Mouse (Mus musculus) lung, adult 2 months (tissue): ENCODE results near the gene Scg5. TPM values are rescaled to one million over a fixed set of nuclear protein-coding genes. Genes with fewer than 3 reads are reported as not detected.
A peak's percentile ranks its signal among the peaks of the same experiment; 100 is the strongest.

Experiments
- DNase-seq: peaks from one replicate; pipeline ENCODE4 v3.0.0; 2022
- H3K4me1 ChIP-seq: fragments of 200-500 bp; 2 replicates; pipeline ENCODE4 v1.6.1; 2011; ENCODE audit warnings: low read length; ENCODE audit not compliant: control insufficient read depth, insufficient read depth
- H3K4me3 ChIP-seq: fragments of 200-500 bp; replicated peaks from 2 replicates; pipeline ENCODE3; 2011; ENCODE audit warnings: low read depth, mild to moderate bottlenecking, control low read depth, low read length; ENCODE audit errors: extremely low read depth
- CTCF ChIP-seq: fragments of 200-500 bp; IDR thresholded peaks from 2 replicates; pipeline ENCODE4 v1.5.1; 2011; ENCODE audit warnings: mild to moderate bottlenecking, low read length, control low read depth; ENCODE audit not compliant: insufficient read depth
- POLR2A ChIP-seq: fragments of 200-500 bp; IDR thresholded peaks from 2 replicates; pipeline ENCODE4 v1.6.1; 2011; ENCODE audit warnings: low read depth, mild to moderate bottlenecking, control low read depth, low read length, borderline replicate concordance; ENCODE audit errors: extremely low read depth
- WGBS: fragments of 180-500 bp; shearing (Covaris S2); methylation state at CpG from one replicate; pipeline ENCODE4 v1.1.7; 2018; 5-methylcytosine and 5-hydroxymethylcytosine counted together
- polyA plus RNA-seq: library from polyadenylated mRNA; depleted of rRNA; stranded (reverse); fragments of >200 nt; gene quantifications from 2 replicates; pipeline ENCODE4 v1.2.3, GENCODE M21; 2012; rRNA removed

Gene Scg5
- 0.49 and 0.57 TPM in 2 replicates for polyA plus RNA-seq

DNA sequence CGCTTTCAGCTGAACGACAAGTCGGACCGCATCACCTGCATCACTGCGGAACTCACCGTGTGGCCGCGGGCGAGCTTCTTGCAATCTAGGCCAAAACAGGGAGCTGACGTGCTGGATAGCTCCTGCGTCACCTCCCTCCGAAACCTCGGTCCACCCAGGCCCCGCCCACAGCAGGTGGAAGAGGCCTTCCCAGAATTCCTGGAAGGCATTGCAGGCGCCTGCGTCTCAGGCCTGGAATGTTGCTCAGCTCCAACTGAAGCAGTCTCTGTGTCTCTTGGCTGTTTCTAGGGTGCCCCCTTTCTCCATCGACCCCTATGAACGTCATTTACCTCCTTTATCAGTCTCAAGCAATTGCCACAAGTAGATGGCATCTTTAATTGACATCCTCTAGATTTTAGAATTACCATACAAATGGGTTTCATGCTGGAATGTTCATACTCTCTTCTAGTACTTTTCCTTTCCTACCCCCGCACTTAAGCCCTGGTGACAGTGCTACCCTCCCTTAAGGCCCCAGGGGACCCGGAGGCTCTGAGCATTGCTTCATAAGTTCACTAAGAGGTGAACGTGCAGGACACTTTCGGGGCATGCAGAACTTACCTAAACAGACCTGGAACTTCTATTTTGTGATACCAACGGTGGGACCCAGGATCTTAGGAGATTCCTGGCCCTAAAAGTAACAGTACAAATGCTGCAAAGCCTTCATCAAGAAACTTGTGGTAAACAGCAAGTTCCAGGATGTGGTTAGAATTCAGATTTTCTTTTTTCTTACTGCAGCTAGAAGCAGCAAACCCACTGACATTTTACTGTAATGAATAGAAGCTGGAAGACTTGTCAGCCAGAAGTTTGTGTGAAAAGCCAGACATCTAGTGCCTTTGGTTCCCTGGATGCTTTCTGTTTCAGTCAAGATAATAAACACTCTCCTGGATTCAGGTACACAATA is at the start of gene Scg5:
Gene Scg5, minus strand, starts transcription at position 179 of the 940 bp plus-strand sequence.
- peak within 1 kb of the TSS; percentile 49 for H3K4me3 ChIP-seq
- 21% methylated on average over 23 of the region's 23 CpGs for WGBS
- peak; percentile 37 for DNase-seq
- peaks cover 4% of the 10 kb centered on the region for H3K4me1 ChIP-seq
- TF ChIP-seq POLR2A = no peak
- no peak for TF ChIP-seq CTCF

DNA sequence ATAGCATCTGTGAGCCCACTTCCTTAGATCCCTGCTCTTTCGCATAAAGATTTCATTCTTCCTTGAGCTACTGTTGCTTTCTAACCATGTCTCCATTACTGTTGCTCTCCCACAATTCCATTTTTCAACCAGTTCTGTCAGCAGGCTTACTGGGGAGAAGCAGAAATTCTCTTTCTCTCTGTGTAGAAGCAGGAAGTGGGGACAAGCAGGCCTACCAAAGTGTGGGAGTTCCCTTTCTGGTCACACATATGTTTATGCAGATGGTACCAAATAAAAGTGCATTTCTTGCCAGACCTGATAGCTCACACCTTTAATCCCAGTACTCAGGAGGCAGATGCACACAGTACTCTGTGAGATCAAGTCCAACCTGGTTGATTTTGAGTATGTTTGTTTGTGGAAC is 41.2 kb upstream of the Scg5 start:
- DNase-seq = no peak
- no peak overlapping the region for H3K4me3 ChIP-seq
- no peaks in the 10 kb centered on the region for H3K4me1 ChIP-seq
- TF ChIP-seq POLR2A (no peak), CTCF (no peak)
- WGBS = 91% methylated on average over 1 of the region's 1 CpGs

GRCm38 (mm10) chr2:113868404-113868803 is 39.5 kb upstream of the Scg5 start:
- Histone ChIP-seq H3K4me1 (no peaks in the 10 kb centered on the region), H3K4me3 (no peak overlapping the region)
- TF ChIP-seq POLR2A = no peak
- TF ChIP-seq CTCF = no peak
- no peak for DNase-seq
- 78% methylated on average over 4 of the region's 4 CpGs for WGBS

DNA sequence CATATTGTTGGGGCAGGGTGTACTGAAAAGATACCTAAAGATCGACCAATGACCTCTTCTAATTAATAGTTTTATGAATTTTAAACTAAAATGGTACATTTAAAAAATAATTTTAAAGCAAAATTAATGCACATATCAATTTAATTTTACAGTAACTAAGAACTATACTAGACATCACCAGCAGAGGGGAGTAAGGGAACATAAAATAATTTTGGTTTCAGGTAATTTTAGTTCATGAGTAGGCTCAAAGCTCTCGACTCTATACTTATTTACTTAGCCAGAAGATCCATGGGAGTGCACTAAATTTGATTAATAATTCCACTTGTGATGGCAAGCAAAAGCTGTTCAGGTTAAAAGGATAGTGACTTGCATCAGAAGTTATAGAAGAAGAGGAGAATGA is 37.2 kb upstream of the Scg5 start:
- DNase-seq = no peak
- WGBS = 12% methylated on average over 2 of the region's 2 CpGs
- H3K4me1 ChIP-seq = no peaks in the 10 kb centered on the region
- no peak overlapping the region for H3K4me3 ChIP-seq
- no peak for TF ChIP-seq POLR2A
- TF ChIP-seq CTCF = no peak

- peak overlapping the region; percentile 64 for H3K4me3 ChIP-seq
- no peak for DNase-seq
- H3K4me1 ChIP-seq = peaks cover 2% of the 10 kb centered on the region; the same call in 1 of the 2 replicates
- 0% methylated on average over 3 of the region's 3 CpGs for WGBS
- TF ChIP-seq POLR2A = no peak
- no peak for TF ChIP-seq CTCF
These were observed 20.2 kb upstream of the Scg5 start for GRCm38 (mm10) chr2:113849141-113849540.

GRCm38 (mm10) chr2:113848245-113849121 is 19.6 kb upstream of the Scg5 start, which contains the start of gene Arhgap11a:
Gene Arhgap11a (minus strand): TSS chr2:113848661.
- Histone ChIP-seq H3K4me1 (peaks cover 2% of the 10 kb centered on the region; the same call in 1 of the 2 replicates), H3K4me3 (peak within 1 kb of the TSS; percentile 64)
- peak; percentile 91 for DNase-seq
- WGBS = under 1% methylated on average over 48 of the region's 48 CpGs
- TF ChIP-seq CTCF (no peak), POLR2A (no peak)

DNA sequence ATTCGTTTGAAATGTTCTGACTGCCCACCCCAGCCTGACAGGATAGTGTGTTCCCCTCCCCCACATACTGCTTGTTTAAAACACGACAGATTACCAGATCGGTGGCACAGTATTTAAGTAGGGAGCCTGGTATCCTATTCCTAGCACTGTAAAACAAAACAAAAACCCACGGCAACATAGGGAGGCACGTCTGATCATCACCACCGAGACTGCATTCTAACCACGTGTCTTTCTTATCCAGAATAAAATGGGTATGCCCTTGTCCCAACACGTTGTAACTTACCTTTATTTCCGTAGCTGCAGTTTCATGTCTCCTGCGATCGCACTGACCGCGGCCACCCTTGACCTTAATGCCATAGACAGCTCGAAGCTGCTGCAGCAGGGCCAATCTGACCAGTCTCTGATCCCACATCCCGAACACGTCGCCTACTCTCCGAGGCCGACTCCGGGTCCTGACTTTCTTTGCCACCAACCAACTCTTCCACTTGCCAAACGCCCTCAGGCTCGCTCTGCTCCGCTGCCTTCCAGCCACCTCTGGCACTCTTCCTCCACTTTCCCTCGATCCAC is 18.8 kb upstream of the Scg5 start:
- H3K4me1 ChIP-seq = peaks cover 2% of the 10 kb centered on the region; the same call in 1 of the 2 replicates
- WGBS = 1% methylated on average over 24 of the region's 24 CpGs
- peak; percentile 16 for DNase-seq
- TF ChIP-seq POLR2A (no peak), CTCF (no peak)
- H3K4me3 ChIP-seq = peak overlapping the region; percentile 63

GRCm38 (mm10) chr2:113845081-113845480 is 16.2 kb upstream of the Scg5 start:
- WGBS = 45% methylated on average over 4 of the region's 4 CpGs
- TF ChIP-seq CTCF (no peak), POLR2A (no peak)
- peaks cover 2% of the 10 kb centered on the region; the same call in 1 of the 2 replicates for H3K4me1 ChIP-seq
- no peak for DNase-seq
- H3K4me3 ChIP-seq = no peak overlapping the region

DNA sequence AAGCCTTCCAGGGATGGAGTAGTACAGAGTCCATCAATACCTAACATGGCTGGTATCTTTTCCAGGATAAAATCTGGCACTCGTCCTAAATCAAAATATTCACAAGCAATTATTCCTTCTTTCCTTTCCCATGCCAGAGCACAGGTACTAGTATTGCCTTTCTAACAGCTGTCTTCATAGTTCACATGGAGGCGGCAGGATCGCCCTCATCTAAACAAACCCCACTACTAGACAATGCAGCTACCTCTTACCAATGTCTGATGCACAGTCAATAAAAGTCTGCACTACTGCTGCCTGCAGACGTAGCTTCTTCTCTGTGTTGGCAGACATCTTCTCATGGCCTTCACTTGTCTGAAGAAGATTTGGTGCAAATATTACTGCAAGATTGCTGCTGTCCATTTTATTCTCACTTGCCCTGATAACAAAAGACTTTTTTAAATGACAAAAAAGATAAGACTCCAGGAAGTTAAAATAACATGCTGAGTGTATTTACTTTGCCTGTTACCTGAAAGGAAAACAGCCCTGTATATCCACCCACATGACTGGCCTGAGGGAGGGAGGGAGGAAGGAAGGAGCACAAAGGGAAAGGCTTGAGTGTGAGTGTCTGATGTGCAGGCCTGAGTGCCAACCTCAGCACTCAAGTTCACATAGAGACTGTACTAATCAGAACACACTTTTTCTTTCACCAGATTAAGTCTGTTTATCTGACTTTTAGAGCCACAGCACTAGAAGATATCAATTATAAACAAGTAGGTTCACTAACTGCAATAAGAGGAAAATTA is 12.9 kb upstream of the Scg5 start:
- 80% methylated on average over 4 of the region's 4 CpGs for WGBS

More for the DNA sequence above, 12.9 kb upstream of the Scg5 start:
- no peak for TF ChIP-seq CTCF
- TF ChIP-seq POLR2A = no peak
- Histone ChIP-seq H3K4me3 (no peak overlapping the region), H3K4me1 (no peaks in the 10 kb centered on the region)
- DNase-seq = no peak
